Mouse (Mus musculus): ENCODE results near the gene Rnft2. TPM values are rescaled to one million over a fixed set of nuclear protein-coding genes. Genes with fewer than 3 reads are reported as not detected.

The Rnft2 gene
- polyA plus RNA-seq, 1 experiment, result 1.7 TPM

DNA sequence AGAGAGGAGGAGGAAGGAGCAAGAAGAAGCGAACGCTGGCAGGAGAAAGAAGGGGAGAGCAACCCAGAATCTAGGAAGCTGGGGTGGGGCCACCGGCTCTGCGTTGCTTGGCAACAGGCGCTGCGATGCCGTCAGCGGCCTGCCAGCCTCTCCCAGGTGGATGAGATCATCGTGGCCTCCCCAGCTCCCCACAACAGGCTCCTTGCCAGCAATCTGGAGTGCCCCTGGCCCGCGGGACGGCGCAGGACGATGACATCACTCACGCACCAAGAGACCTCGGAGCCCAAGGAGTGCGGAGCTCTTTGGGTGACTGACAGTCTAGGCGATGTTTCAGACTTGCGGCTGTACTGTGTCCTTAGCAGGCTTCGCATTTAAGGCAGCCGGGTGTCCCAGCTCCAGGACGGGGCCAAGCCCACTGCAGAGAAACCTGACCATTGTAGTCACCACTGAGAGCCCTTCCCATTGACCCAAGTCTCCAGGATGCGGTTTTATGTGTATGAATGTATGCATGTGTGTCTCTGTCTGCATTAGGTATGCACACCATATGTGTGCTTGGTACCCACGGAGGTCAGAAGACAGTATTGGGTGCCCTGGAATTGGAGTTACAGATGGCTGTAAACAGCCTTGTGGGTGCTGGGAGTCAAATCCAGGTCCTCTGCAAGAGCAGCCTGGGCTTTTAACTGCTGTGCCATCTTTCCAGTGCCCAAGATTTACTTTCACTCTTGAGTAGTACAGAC lies 30.3 kb downstream of the Rnft2 start:
- Histone ChIP-seq H3K4me1 (ENCODE audit: control insufficient read depth, insufficient read depth, insufficient read length, low read length) (no peaks in the 10 kb centered on the region), H3K27ac (replicated peaks; ENCODE audit: low read depth, low read length) (no peak overlapping the region), H3K4me3 (ENCODE audit: insufficient read depth, low read depth, low read length) (no peak overlapping the region)

DNA sequence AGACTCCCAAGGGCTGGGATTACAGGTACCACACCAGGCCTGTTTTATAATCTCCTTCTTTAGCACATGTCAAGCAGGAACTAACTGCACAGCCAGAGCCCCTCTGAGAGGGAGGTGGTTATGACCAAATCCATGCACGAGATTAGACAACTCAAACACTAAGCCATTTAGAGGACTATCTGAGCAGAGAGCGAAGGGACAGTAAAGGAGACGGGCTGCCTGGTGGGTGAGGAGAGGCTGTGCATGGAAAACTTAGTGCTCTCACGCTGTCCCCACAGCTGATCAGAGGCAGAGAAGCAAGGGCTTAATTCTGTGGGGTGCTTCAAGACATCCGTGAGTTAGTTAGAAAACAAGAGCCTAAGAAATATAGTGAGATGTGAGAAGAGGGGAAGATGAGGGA lies 30.9 kb downstream of the Rnft2 start:
- Histone ChIP-seq H3K4me3 (ENCODE audit: insufficient read depth, low read depth, low read length) (no peak overlapping the region), H3K27ac (replicated peaks; ENCODE audit: low read depth, low read length) (no peak overlapping the region), H3K4me1 (ENCODE audit: control insufficient read depth, insufficient read depth, insufficient read length, low read length) (no peaks in the 10 kb centered on the region)

- H3K4me3 ChIP-seq (ENCODE audit: insufficient read depth, low read depth, low read length), result no peak overlapping the region
- no peak overlapping the region for H3K27ac ChIP-seq (replicated peaks; ENCODE audit: low read depth, low read length)
- H3K4me1 ChIP-seq (ENCODE audit: control insufficient read depth, insufficient read depth, insufficient read length, low read length), result no peaks in the 10 kb centered on the region
Measured at GRCm38 (mm10) chr5:118205852-118206251, 39.1 kb downstream of the Rnft2 start.

GRCm38 (mm10) chr5:118204675-118205440 lies 40.1 kb downstream of the Rnft2 start:
- Histone ChIP-seq H3K4me1 (ENCODE audit: control insufficient read depth, insufficient read depth, insufficient read length, low read length) (no peaks in the 10 kb centered on the region), H3K27ac (replicated peaks; ENCODE audit: low read depth, low read length) (no peak overlapping the region), H3K4me3 (ENCODE audit: insufficient read depth, low read depth, low read length) (no peak overlapping the region)

GRCm38 (mm10) chr5:118199670-118200069 lies 45.2 kb downstream of the Rnft2 start:
- no peak overlapping the region for H3K27ac ChIP-seq (replicated peaks; ENCODE audit: low read depth, low read length)
- H3K4me1 ChIP-seq (ENCODE audit: control insufficient read depth, insufficient read depth, insufficient read length, low read length), result no peaks in the 10 kb centered on the region
- no peak overlapping the region for H3K4me3 ChIP-seq (ENCODE audit: insufficient read depth, low read depth, low read length)

GRCm38 (mm10) chr5:118197421-118197820 lies 47.5 kb downstream of the Rnft2 start:
- Histone ChIP-seq H3K4me3 (ENCODE audit: insufficient read depth, low read depth, low read length) (no peak overlapping the region), H3K4me1 (ENCODE audit: control insufficient read depth, insufficient read depth, insufficient read length, low read length) (no peaks in the 10 kb centered on the region), H3K27ac (replicated peaks; ENCODE audit: low read depth, low read length) (no peak overlapping the region)

- no peaks in the 10 kb centered on the region for H3K4me1 ChIP-seq (ENCODE audit: control insufficient read depth, insufficient read depth, insufficient read length, low read length)
- no peak overlapping the region for H3K27ac ChIP-seq (replicated peaks; ENCODE audit: low read depth, low read length)
- H3K4me3 ChIP-seq (ENCODE audit: insufficient read depth, low read depth, low read length), result no peak overlapping the region
Measured at GRCm38 (mm10) chr5:118192221-118192620, 52.7 kb downstream of the Rnft2 start.

GRCm38 (mm10) chr5:118190491-118190890 lies 54.4 kb downstream of the Rnft2 start:
- no peak overlapping the region for H3K4me3 ChIP-seq (ENCODE audit: insufficient read depth, low read depth, low read length)
- H3K4me1 ChIP-seq (ENCODE audit: control insufficient read depth, insufficient read depth, insufficient read length, low read length), result peaks cover 2% of the 10 kb centered on the region; the same call in 1 of the 2 replicates
- no peak overlapping the region for H3K27ac ChIP-seq (replicated peaks; ENCODE audit: low read depth, low read length)

- H3K4me1 ChIP-seq (ENCODE audit: control insufficient read depth, insufficient read depth, insufficient read length, low read length), result peaks cover 2% of the 10 kb centered on the region; the same call in 1 of the 2 replicates
- H3K4me3 ChIP-seq (ENCODE audit: insufficient read depth, low read depth, low read length), result no peak overlapping the region
- no peak overlapping the region for H3K27ac ChIP-seq (replicated peaks; ENCODE audit: low read depth, low read length)
Measured at GRCm38 (mm10) chr5:118188356-118188755, 56.6 kb downstream of the Rnft2 start.

- Histone ChIP-seq H3K4me3 (ENCODE audit: insufficient read depth, low read depth, low read length) (no peak overlapping the region), H3K27ac (replicated peaks; ENCODE audit: low read depth, low read length) (no peak overlapping the region)
Measured at GRCm38 (mm10) chr5:118186903-118187633, 57.8 kb downstream of the Rnft2 start.

GRCm38 (mm10) chr5:118177640-118178039 lies 67.3 kb downstream of the Rnft2 start:
- Histone ChIP-seq H3K27ac (replicated peaks; ENCODE audit: low read depth, low read length) (no peak overlapping the region), H3K4me1 (ENCODE audit: control insufficient read depth, insufficient read depth, insufficient read length, low read length) (no peaks in the 10 kb centered on the region), H3K4me3 (ENCODE audit: insufficient read depth, low read depth, low read length) (no peak overlapping the region)

More at GRCm38 (mm10) chr5:118186903-118187633, 57.8 kb downstream of the Rnft2 start:
- peaks cover 2% of the 10 kb centered on the region; the same call in 1 of the 2 replicates for H3K4me1 ChIP-seq (ENCODE audit: control insufficient read depth, insufficient read depth, insufficient read length, low read length)

- 0 out of 2 replicates have a peak, but pooled peaks cover 2% of the 10 kb centered on the region for H3K4me1 ChIP-seq (ENCODE audit: control insufficient read depth, insufficient read depth, insufficient read length, low read length)
- H3K4me3 ChIP-seq (ENCODE audit: insufficient read depth, low read depth, low read length), result no peak overlapping the region
- H3K27ac ChIP-seq (replicated peaks; ENCODE audit: low read depth, low read length), result no peak overlapping the region
Measured at GRCm38 (mm10) chr5:118175137-118175536, 69.8 kb downstream of the Rnft2 start.

GRCm38 (mm10) chr5:118174310-118175009 lies 70.5 kb downstream of the Rnft2 start:
- Histone ChIP-seq H3K4me3 (ENCODE audit: insufficient read depth, low read depth, low read length) (no peak overlapping the region), H3K27ac (replicated peaks; ENCODE audit: low read depth, low read length) (no peak overlapping the region), H3K4me1 (ENCODE audit: control insufficient read depth, insufficient read depth, insufficient read length, low read length) (0 out of 2 replicates have a peak, but pooled peaks cover 2% of the 10 kb centered on the region)

- H3K27ac ChIP-seq (replicated peaks; ENCODE audit: low read depth, low read length), result no peak overlapping the region
- peak overlapping the region; percentile 59 for H3K4me3 ChIP-seq (ENCODE audit: insufficient read depth, low read depth, low read length)
- H3K4me1 ChIP-seq (ENCODE audit: control insufficient read depth, insufficient read depth, insufficient read length, low read length), result 0 out of 2 replicates have a peak, but pooled peaks cover 5% of the 10 kb centered on the region
Measured at GRCm38 (mm10) chr5:118172078-118172723, 72.7 kb downstream of the Rnft2 start.
